Mouse (Mus musculus) limb, embryonic 11.5 days (tissue): Measurements from ENCODE around the gene Gm9887. TPM values are rescaled to one million over a fixed set of nuclear protein-coding genes. Genes with fewer than 3 reads are reported as not detected.
A peak's percentile ranks its signal among the peaks of the same experiment; 100 is the strongest.

Experiments used
- ATAC-seq: fragments of 200-750 bp; cut with Nextera tagmentation; 2 replicates; pipeline ENCODE4 v1.8.0; 2017; ENCODE audit warnings: low read depth; ENCODE audit not compliant: insufficient number of reproducible peaks, low FRiP score, low TSS enrichment
- DNase-seq: peaks from one replicate; pipeline ENCODE4 v3.0.0-alpha.2; 2015; ENCODE audit warnings: low spot score
- H3K27ac ChIP-seq: fragments of 300-500 bp; sonication (generic); replicated peaks from 2 replicates; pipeline ENCODE4 v1.5.1; 2014; ENCODE audit warnings: low read depth, mild to moderate bottlenecking, low read length
- H3K27me3 ChIP-seq: fragments of 300-500 bp; sonication (generic); 2 replicates; pipeline ENCODE4 v1.6.1; 2014; ENCODE audit warnings: mild to moderate bottlenecking, low read length, mixed read lengths; ENCODE audit not compliant: control insufficient read depth, insufficient read depth
- H3K36me3 ChIP-seq: fragments of 300-500 bp; sonication (generic); 2 replicates; pipeline ENCODE4 v1.6.1; 2014; ENCODE audit warnings: mild to moderate bottlenecking, low read length, moderate library complexity, mixed read lengths; ENCODE audit not compliant: control insufficient read depth, insufficient read depth
- H3K4me1 ChIP-seq: fragments of 300-500 bp; sonication (generic); 2 replicates; pipeline ENCODE4 v1.6.1; 2014; ENCODE audit warnings: low read length, mixed read lengths; ENCODE audit not compliant: control insufficient read depth, insufficient read depth
- H3K4me2 ChIP-seq: fragments of 300-500 bp; sonication (generic); 2 replicates; pipeline ENCODE4 v1.6.1; 2014; ENCODE audit warnings: low read depth, mild to moderate bottlenecking, moderate library complexity; ENCODE audit not compliant: severe bottlenecking
- H3K4me3 ChIP-seq: fragments of 300-500 bp; sonication (generic); 2 replicates; pipeline ENCODE4 v1.5.1; 2014; ENCODE audit warnings: low read depth, low read length
- H3K9ac ChIP-seq: fragments of 300-500 bp; sonication (generic); 2 replicates; pipeline ENCODE4 v1.6.1; 2014; ENCODE audit warnings: mild to moderate bottlenecking, low read length
- H3K9me3 ChIP-seq: fragments of 300-500 bp; sonication (generic); 2 replicates; pipeline ENCODE4 v1.6.1; 2016; ENCODE audit warnings: low read length; ENCODE audit not compliant: control insufficient read depth
- WGBS: fragments of 180-500 bp; shearing (Covaris S2); extraction: QIAGEN DNeasy Blood & Tissue Kit; methylation state at CpG from one replicate; pipeline ENCODE4 v1.1.7; 2014; 5-methylcytosine and 5-hydroxymethylcytosine counted together
- polyA plus RNA-seq: library from polyadenylated mRNA; unstranded; fragments of >200 nt; fragmentation: Nextera tagmentation; extraction: Ambion mirVana; gene quantifications from 2 replicates; pipeline ENCODE4 v1.2.1, GENCODE M21; 2014

Gm9887 gene
- polyA plus RNA-seq, 1 experiment from 2014 or later, result 1.0 TPM

DNA sequence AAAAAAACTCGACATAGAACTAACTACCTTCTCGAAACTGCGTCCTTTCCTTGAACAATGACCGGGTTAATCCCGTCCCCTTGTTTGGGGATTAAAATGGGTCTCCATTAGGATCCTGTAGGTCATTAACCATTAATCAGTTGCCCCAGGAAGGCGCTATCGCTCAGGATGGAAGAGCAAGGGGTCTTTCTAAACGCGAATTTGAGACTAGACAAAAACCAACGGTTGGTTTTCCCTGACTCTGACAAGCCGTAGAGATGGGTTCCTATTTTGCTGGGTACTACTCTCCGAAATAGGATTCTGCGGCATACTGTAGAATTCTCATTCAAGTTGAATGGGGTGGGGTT, 15.0 kb downstream of the Gm9887 start:
- WGBS, result 6% methylated on average over 13 of the region's 13 CpGs

DNA sequence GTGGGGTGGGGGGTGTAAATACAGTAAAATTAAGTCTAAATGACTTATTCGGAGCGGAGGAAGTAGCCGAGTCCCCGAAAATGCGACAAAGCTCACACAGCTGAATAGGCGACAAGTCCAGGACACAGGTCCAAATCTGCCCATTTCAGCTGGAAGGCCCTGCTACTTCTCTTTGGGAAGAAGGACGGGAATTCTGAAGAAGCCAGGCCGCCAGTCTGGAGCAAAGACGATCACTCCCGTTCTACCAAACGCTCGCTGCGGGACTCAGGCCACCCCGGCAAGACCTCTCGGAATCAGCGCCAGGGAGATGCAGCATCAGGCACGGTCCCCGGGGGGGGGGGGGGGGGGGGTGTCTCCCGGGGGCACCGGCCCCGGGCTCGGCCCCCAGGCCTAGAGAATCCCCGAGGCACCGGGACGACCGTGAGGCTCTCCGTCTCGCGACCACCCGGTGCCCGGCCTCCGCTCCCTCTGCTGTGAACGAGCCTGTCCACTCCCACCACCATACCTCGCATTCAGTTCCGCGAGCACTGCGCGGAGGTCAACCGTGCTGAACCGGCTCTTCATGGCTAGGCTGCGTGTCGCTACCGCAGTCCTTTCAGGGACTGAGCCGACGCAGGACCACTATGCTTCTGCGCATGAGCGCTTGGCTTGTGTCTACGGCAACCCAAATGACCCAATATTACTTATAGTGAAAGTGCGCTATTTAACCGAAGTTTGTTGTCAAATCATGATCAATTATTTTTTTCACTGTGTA, 15.5 kb downstream of the Gm9887 start, which contains the start of gene Nemf:
TSS of gene Nemf (minus strand) at position 620 of the 754 bp plus-strand sequence.
- no peak within 1 kb of the TSS for H3K27ac ChIP-seq
- H3K27me3 ChIP-seq, result no peaks in the 10 kb centered on the region
- peak; percentile 60; the same call in 1 of the 2 replicates for ATAC-seq
- peak within 1 kb of the TSS; percentile 81 for H3K9ac ChIP-seq
- peaks cover 6% of the 10 kb centered on the region; the same call in 1 of the 2 replicates for H3K36me3 ChIP-seq
- no peaks in the 10 kb centered on the region for H3K4me1 ChIP-seq
- H3K9me3 ChIP-seq, result no peaks in the 10 kb centered on the region
- peak; percentile 82 for DNase-seq
- peak within 1 kb of the TSS; percentile 51 for H3K4me2 ChIP-seq
- 1% methylated on average over 47 of the region's 50 CpGs for WGBS
- H3K4me3 ChIP-seq, result peak within 1 kb of the TSS; percentile 85

More for the DNA sequence above, 15.0 kb downstream of the Gm9887 start:
- Histone ChIP-seq H3K27ac (no peak overlapping the region), H3K9ac (peak overlapping the region; percentile 81), H3K9me3 (no peaks in the 10 kb centered on the region), H3K27me3 (no peaks in the 10 kb centered on the region), H3K4me2 (peak overlapping the region; percentile 51), H3K4me3 (peak overlapping the region; percentile 85), H3K36me3 (peaks cover 6% of the 10 kb centered on the region; the same call in 1 of the 2 replicates), H3K4me1 (no peaks in the 10 kb centered on the region; the same call in 1 of the 2 replicates)
- no peak for DNase-seq
- no peak for ATAC-seq

DNA sequence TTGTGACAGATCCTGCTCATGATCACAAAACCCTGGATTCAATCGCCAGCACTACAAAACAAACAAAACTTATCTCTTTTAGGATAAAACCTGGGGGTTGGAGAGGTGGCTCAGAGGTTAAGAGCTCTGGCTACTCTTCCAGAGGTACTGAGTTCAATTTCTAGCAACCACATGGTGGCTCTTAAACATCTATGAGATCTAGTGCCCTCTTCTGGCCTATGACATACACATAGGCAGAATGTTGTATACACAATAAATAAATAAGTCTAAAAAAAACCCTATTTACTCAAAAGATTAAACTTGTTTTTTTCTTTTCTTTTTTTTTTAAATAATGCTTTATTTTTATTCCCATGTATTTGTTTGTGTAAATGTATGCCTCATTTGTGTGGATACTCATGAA, 20.6 kb downstream of the Gm9887 start:
- Histone ChIP-seq H3K36me3 (peaks cover 20% of the 10 kb centered on the region; the same call in 1 of the 2 replicates), H3K9me3 (no peaks in the 10 kb centered on the region), H3K4me2 (no peak overlapping the region), H3K27ac (no peak overlapping the region), H3K4me3 (no peak overlapping the region), H3K4me1 (no peaks in the 10 kb centered on the region), H3K9ac (no peak overlapping the region), H3K27me3 (no peaks in the 10 kb centered on the region)
- DNase-seq, result no peak
- no peak for ATAC-seq
- 93% methylated on average over 1 of the region's 1 CpGs for WGBS

DNA sequence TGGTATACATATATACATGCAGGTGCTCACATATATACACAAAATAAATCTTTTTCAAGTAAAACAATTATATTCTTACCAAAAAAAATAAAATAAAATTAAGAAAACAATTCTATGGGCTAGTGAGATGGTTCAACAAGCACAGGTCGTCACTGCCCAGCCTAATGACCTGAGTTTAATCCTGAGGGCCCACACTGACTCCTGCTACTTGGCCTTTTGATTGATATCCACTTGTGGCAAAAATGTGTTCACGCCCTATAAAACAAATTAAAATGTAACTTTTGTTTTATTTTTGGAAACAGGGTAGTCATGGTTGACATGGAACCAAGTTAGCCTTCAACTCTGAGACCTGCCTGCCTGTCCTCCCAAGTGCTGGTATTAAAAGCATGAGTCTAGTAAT, 22.3 kb downstream of the Gm9887 start:
- H3K9ac ChIP-seq, result no peak overlapping the region
- no peak for DNase-seq
- ATAC-seq, result no peak
- H3K4me2 ChIP-seq, result no peak overlapping the region
- peaks cover 25% of the 10 kb centered on the region; the same call in 1 of the 2 replicates for H3K36me3 ChIP-seq
- H3K4me1 ChIP-seq, result no peaks in the 10 kb centered on the region
- 84% methylated on average over 2 of the region's 2 CpGs for WGBS
- H3K27ac ChIP-seq, result no peak overlapping the region
- H3K9me3 ChIP-seq, result no peaks in the 10 kb centered on the region
- H3K4me3 ChIP-seq, result no peak overlapping the region
- H3K27me3 ChIP-seq, result no peaks in the 10 kb centered on the region

DNA sequence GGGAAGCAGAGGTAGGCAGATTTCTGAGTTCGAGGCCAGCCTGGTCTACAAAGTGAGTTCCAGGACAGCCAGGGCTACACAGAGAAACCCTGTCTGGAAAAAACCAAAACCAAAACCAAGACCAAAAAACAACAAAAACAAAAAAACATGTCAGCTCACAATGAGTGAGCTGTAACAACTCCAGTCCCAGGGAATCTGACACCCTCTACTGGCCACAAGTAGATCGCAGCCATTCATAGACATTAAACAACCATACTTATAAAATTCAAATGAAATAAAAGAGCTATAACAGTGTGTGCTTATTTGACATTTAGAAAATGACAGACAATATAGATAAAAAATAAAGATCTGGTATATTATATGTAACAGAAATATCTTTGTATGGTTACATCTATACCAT, 38.7 kb downstream of the Gm9887 start:
- Histone ChIP-seq H3K9ac (no peak overlapping the region), H3K27ac (no peak overlapping the region), H3K4me2 (no peak overlapping the region), H3K4me3 (no peak overlapping the region), H3K36me3 (peaks cover 6% of the 10 kb centered on the region), H3K27me3 (no peaks in the 10 kb centered on the region), H3K4me1 (no peaks in the 10 kb centered on the region), H3K9me3 (no peaks in the 10 kb centered on the region)
- DNase-seq, result no peak
- ATAC-seq, result no peak
- 81% methylated on average over 2 of the region's 2 CpGs for WGBS

DNA sequence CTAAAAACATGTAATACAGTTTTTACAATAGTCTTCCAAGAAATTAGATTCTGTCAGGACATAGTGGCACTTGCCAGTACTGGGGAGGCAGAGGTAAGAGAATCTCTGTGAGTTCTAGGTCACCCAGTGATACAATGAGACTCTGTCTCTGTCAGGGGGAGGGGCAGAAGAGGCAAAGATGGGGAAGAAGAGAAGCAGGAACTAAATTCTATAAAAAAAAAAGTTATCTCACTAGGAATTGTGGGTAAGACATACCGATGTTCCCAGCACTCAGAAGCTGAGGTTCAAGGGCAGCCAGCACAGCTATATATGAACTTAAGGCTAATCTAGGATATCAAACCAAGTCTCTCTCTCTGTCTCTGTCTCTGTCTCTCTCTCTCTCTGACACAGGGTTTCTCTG, 40.1 kb downstream of the Gm9887 start:
- ATAC-seq (no peak), DNase-seq (no peak)
- Histone ChIP-seq H3K4me1 (no peaks in the 10 kb centered on the region), H3K27ac (no peak overlapping the region), H3K4me3 (no peak overlapping the region), H3K27me3 (no peaks in the 10 kb centered on the region), H3K9me3 (no peaks in the 10 kb centered on the region), H3K36me3 (peaks cover 6% of the 10 kb centered on the region), H3K9ac (no peak overlapping the region), H3K4me2 (no peak overlapping the region)
- 96% methylated on average over 1 of the region's 1 CpGs for WGBS

DNA sequence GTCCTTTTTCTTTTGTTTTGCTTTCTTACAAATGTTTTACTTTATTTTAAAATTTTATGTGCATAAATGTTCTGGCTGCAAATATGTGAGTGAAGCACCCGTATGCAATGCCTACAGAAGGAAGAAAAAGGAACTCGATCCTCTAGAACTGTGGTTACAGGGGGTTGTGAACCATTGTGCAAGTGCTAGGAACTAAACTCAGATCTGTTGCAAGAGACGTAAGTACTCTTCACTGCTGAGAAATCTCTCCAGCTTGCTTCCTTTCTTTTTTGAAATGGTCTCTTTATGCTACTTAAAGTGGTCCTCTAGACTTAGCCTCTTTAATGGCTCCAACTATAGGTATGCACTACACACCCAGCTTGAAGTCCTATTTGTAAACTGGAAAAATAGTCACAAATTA, 41.1 kb downstream of the Gm9887 start:
- DNase-seq, result no peak
- H3K36me3 ChIP-seq, result peaks cover 6% of the 10 kb centered on the region
- no peaks in the 10 kb centered on the region for H3K27me3 ChIP-seq
- H3K4me2 ChIP-seq, result no peak overlapping the region
- no peak overlapping the region for H3K9ac ChIP-seq
- 97% methylated on average over 3 of the region's 3 CpGs for WGBS
- no peak for ATAC-seq
- H3K9me3 ChIP-seq, result no peaks in the 10 kb centered on the region
- H3K4me3 ChIP-seq, result no peak overlapping the region
- no peaks in the 10 kb centered on the region for H3K4me1 ChIP-seq
- no peak overlapping the region for H3K27ac ChIP-seq
